Mouse (Mus musculus) spleen, adult 18-20 months (tissue): ENCODE results near the gene Pigl.
"Not testable (repeated sequence)": the region's sequence is repeated elsewhere in the genome, so short reads cannot be mapped to it uniquely, and the experiment has no call there.

ENCODE experiments used
- DNase-seq, 2 experiments: peaks; one replicate each; pipeline ENCODE4 v3.0.0; 2022; ENCODE audit warnings: mixed read lengths in 2 of 2

The Pigl gene

DNA sequence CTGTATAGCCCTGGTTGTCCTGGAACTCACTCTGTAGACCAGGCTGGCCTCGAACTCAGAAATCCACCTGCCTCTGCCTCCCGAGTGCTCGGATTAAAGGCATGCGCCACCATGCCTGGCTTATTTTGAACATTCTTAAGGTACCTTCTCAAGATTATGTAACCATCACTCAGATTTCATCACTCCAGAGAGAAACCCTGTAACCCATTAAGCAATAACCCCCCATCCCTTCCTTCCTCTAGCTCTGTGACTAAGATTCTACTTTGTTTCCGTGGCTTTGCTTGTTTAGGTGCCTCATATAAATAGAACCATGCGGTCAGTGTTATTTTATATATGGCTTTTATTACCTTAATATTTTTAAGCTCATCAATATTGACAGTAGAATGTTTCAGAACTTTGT, 12.2 kb downstream of the Pigl start:
- no peak for DNase-seq

- DNase-seq: no peak
Observed at GRCm38 (mm10) chr11:62473516-62473915, 15.3 kb downstream of the Pigl start.

DNA sequence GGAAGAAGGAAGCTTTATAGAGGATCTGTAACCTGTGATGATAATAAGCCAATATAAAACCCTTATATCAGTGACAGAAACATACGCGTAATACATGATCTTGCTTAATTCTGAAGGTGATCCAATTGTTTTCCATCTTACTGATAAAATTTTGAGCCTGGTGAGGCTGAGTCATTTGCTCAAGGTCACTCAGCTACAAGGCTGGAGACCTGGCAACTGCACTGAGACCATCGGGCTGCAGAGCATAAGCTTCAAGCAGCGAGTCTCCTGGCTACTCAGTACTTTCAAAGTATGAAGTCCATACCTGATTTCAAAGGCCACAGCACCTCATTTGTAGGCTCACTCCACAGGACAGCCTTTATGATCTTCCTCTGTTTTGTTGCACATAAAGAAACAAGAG, 17.9 kb downstream of the Pigl start:
- no peak for DNase-seq

DNA sequence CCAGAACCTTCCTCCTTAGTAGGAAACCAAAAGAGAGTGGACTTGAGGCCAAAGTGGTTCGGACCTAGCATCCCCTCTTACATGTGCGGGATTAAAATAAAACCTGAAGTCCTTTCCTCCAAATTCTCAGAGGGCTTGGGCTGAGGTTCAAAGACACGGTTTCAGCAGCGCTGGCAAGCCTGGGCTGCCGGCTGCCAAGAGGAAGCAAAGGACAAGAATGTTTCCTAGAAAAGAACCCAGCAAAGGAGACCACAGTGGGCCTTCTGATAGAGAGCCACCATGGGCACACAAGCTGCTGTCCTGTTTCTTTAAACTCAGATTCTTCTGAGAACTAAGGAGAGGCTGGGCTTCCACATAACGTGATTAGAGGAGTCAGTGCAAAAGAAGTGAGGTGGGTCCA, 20.7 kb downstream of the Pigl start:
- DNase-seq: no peak

DNA sequence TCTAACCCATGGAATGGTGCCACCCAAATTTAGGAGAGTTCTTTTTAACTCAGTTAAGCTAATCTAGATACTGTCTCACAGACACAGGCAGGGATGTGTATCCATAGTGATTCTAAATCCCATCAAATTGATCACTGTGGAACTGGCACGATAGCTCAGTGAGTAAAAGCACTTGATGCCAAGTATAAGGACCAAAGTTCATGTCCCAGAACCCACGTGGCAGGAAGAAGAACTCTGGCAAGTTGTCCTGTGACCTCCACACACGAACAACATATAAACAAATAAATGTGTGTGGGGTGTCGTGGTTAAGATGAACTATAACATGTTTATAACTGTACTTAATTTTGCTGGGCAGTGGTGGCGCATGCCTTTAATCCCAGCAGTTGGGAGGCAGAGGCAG, 21.3 kb downstream of the Pigl start:
- DNase-seq: no peak

GRCm38 (mm10) chr11:62486949-62487348, 28.7 kb downstream of the Pigl start:
- no peak for DNase-seq

- no peak for DNase-seq
Observed at GRCm38 (mm10) chr11:62487540-62488350, 29.5 kb downstream of the Pigl start.

DNA sequence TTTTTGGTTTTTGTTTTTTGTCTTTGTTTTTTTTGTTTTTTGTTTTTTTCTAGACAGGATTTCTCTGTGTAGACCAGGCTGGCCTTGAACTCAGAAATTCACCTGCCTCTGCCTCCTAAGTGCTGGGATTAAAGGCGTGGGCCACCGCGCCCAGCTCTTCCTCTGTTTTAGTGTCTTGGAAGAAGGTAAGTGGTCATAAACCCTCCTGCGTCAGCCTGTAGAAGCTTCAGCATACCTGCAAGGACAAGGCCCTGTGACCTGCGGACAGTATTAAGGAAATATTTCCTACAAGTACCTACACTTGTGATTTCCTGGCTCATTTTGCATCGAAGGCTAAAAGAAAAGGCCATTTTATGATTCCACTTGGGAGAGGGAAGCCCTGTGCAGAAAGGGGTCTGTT, 35.4 kb downstream of the Pigl start:
- no peak for DNase-seq

- DNase-seq: peak; percentile 27 to 33
Observed at GRCm38 (mm10) chr11:62494754-62495275, 36.6 kb downstream of the Pigl start.

- DNase-seq: peak in 1 of 2 experiments; percentile 6
Observed at GRCm38 (mm10) chr11:62495276-62495801, 37.1 kb downstream of the Pigl start.

- peak in 1 of 2 experiments; percentile 25 for DNase-seq
Observed at GRCm38 (mm10) chr11:62496151-62496715, 38.0 kb downstream of the Pigl start.

- no peak for DNase-seq
Observed at GRCm38 (mm10) chr11:62497181-62497580, 38.9 kb downstream of the Pigl start.

DNA sequence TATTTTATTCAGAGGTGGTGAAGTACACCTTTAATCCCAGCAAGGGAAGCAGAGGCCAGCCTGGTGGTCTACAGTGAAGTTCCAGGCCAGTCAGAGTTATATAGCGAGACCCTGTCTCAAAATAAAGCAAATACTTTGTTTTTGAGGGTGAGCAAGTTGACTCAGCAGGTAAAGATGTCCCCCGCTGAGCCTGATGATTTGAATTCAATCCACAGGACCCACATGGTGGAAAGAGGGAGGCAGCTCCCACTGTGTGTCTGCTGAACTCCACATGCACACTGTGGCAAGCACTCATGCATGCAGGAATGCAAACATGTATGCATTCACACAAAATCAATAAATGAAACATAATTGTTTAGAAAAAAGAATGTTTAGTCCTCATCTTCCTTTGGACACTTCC, 40.5 kb downstream of the Pigl start:
- DNase-seq: no peak

- no peak for DNase-seq
Observed at GRCm38 (mm10) chr11:62500529-62500928, 42.3 kb downstream of the Pigl start.

- DNase-seq: no peak
Observed at GRCm38 (mm10) chr11:62507683-62508082, 49.4 kb downstream of the Pigl start.

- not testable (repeated sequence) for DNase-seq
Observed at GRCm38 (mm10) chr11:62508365-62508764, 50.1 kb downstream of the Pigl start.

- not testable (repeated sequence) for DNase-seq
Observed at GRCm38 (mm10) chr11:62508816-62509215, 50.6 kb downstream of the Pigl start.

- no peak for DNase-seq
Observed at GRCm38 (mm10) chr11:62509571-62509970, 51.3 kb downstream of the Pigl start.

DNA sequence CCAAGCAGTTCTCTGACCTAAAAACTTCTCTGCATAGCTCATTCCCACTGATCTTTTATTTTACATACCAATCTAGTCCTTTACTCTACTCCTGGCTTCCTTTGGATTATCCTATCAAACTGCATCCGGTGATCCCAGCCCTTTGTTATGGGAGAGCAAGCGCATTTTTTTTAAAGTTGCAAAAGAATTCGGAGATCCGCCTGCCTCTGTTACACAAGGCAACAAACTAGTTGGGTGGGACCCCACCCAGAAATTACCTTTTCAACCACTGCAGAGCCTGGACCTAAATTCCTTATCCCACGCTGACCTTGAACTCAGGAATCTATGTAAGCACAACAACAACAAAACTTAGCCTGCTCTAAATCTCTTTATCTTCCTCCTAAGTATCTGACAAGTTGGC, 52.7 kb downstream of the Pigl start:
- no peak for DNase-seq

DNA sequence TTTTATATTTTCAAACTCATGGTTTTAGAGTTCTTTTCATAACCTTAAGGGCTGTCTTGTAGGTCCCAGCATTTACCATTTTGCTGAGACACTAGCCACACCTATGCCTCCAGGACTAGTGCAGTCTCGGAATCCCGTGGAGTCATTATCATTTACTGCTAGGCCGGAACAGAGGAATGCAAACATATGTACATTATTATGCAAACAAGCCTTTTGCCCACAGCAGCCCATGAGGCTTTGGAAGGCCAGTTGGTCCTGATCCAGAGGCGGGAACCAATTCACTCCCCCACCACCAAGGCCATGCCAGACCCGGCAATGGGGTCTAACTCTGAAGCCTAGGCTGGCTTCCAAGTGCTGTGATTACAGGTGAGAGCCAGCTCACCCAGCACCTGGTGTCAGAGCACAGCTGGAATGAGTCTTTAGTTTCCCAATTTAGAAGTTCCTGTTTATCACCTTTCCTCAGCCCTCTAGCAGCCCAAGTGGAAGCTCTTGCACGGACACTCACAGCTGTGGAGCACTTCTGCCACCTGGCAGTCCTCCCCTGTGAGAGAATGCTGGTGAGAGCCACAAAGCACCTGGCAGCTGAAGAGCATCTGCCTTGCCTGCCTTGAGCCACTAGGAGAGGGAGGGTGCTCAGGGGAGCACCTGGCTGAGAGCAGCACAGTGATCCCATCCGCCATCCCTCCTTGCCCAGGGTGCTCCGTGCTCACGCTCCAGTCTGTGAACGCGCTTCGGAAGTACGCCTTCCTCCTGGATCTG, 53.4 kb downstream of the Pigl start:
- no peak for DNase-seq

- DNase-seq: no peak
Observed at GRCm38 (mm10) chr11:62512529-62513080, 54.3 kb downstream of the Pigl start.

- no peak for DNase-seq
Observed at GRCm38 (mm10) chr11:62513311-62513710, 55.1 kb downstream of the Pigl start.

DNA sequence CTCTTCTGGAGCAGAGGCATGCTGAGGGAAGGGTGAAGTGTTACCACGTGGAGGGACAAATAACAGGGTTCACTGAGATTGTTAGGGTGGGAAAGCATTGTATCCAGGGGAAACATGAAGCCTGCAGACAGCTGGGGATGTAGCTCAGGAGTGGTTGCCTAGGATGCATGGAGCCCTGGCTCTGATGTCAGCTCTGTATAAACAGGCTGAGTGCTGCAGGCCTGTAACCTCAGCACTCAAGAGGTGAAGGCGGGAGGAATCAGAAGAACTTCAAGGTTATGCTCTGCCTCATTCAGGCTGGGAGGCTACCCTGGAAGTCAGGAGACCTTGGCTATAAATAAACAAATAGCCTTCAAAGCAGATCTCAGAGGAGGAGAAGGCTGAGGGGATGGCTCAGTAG, 60.7 kb downstream of the Pigl start:
- no peak for DNase-seq
